Mouse (Mus musculus) liver, embryonic 15.5 days (tissue): ENCODE measurements around the gene Apof. TPM values are rescaled to one million over a fixed set of nuclear protein-coding genes. Genes with fewer than 3 reads are reported as not detected.

Experiments
- ATAC-seq: fragments of 200-750 bp; cut with Nextera tagmentation; 2 replicates; pipeline ENCODE4 v1.8.0; 2017; ENCODE audit warnings: moderate number of reproducible peaks, mild to moderate bottlenecking, moderate library complexity; ENCODE audit not compliant: insufficient read depth
- H3K27ac ChIP-seq: fragments of 300-500 bp; sonication (generic); replicated peaks from 2 replicates; pipeline ENCODE4 v1.5.1; 2015; ENCODE audit warnings: mild to moderate bottlenecking, inconsistent platforms
- H3K27me3 ChIP-seq: fragments of 300-500 bp; sonication (generic); 2 replicates; pipeline ENCODE4 v1.6.1; 2015; ENCODE audit warnings: mild to moderate bottlenecking, inconsistent platforms
- H3K36me3 ChIP-seq: fragments of 300-500 bp; sonication (generic); replicated peaks from 2 replicates; pipeline ENCODE4 v1.6.1; 2015; ENCODE audit warnings: moderate library complexity, mild to moderate bottlenecking, inconsistent platforms
- H3K4me1 ChIP-seq: fragments of 300-500 bp; sonication (generic); replicated peaks from 2 replicates; pipeline ENCODE4 v1.6.1; 2015; ENCODE audit warnings: inconsistent platforms
- H3K4me2 ChIP-seq: fragments of 300-500 bp; sonication (generic); 2 replicates; pipeline ENCODE4 v1.6.1; 2015; ENCODE audit warnings: moderate library complexity, mild to moderate bottlenecking, inconsistent platforms
- H3K4me3 ChIP-seq: fragments of 300-500 bp; sonication (generic); replicated peaks from 2 replicates; pipeline ENCODE4 v1.5.1; 2015; ENCODE audit warnings: mild to moderate bottlenecking, inconsistent platforms
- H3K9ac ChIP-seq: fragments of 300-500 bp; sonication (generic); 2 replicates; pipeline ENCODE4 v1.6.1; 2015; ENCODE audit warnings: moderate library complexity, mild to moderate bottlenecking, inconsistent platforms
- H3K9me3 ChIP-seq: fragments of 300-500 bp; sonication (generic); replicated peaks from 2 replicates; pipeline ENCODE4 v1.6.1; 2016; ENCODE audit warnings: inconsistent platforms
- WGBS: fragments of 180-500 bp; shearing (Covaris S2); methylation state at CpG from one replicate; pipeline ENCODE4 v1.1.7; 2015; ENCODE audit warnings: mixed read lengths; ENCODE audit not compliant: insufficient replicate concordance; 5-methylcytosine and 5-hydroxymethylcytosine counted together
- polyA plus RNA-seq: library from polyadenylated mRNA; unstranded; fragments of >200 nt; fragmentation: Nextera tagmentation; extraction: Ambion mirVana; gene quantifications from 2 replicates; pipeline ENCODE4 v1.2.1, GENCODE M21; 2015

The Apof gene
- polyA plus RNA-seq, 1 experiment from 2014 or later, result 147 TPM

- Histone ChIP-seq H3K9me3 (no peaks in the 10 kb centered on the region), H3K36me3 (peaks cover 12% of the 10 kb centered on the region; the same call in 1 of the 2 replicates), H3K27ac (peak overlapping the region; percentile 90), H3K4me2 (peak overlapping the region; percentile 82), H3K9ac (peak overlapping the region; percentile 76), H3K4me1 (peaks cover 33% of the 10 kb centered on the region), H3K4me3 (peak overlapping the region; percentile 74), H3K27me3 (no peaks in the 10 kb centered on the region)
- WGBS, result 15% methylated on average over 3 of the region's 3 CpGs
- ATAC-seq, result no peak
Measured at GRCm38 (mm10) chr10:128302357-128302756, 33.9 kb downstream of the Apof start.

DNA sequence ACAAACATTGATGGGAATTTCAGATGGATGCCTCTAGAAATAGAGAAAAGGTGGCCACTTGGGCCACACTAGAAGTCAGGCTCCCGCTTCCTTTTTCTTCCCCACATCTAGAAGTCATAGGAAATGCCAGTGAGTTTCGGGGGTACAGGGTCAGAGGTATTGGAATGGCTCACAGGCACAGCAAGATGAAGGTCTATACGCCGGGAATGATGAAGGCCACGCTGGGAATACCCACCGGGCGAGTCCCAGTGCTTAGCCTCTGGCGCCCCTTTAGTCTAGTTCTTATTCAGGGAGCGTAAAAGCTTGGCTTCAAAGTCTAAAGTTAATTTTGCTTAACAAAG is 34.3 kb downstream of the Apof start:
- H3K4me3 ChIP-seq, result peak overlapping the region; percentile 74
- H3K9ac ChIP-seq, result peak overlapping the region; percentile 76
- under 1% methylated on average over 9 of the region's 9 CpGs for WGBS
- no peaks in the 10 kb centered on the region for H3K9me3 ChIP-seq
- ATAC-seq, result peak; percentile 16
- peak overlapping the region; percentile 90 for H3K27ac ChIP-seq
- H3K36me3 ChIP-seq, result peaks cover 12% of the 10 kb centered on the region; the same call in 1 of the 2 replicates
- H3K4me1 ChIP-seq, result peaks cover 29% of the 10 kb centered on the region
- no peaks in the 10 kb centered on the region for H3K27me3 ChIP-seq
- peak overlapping the region; percentile 82 for H3K4me2 ChIP-seq

DNA sequence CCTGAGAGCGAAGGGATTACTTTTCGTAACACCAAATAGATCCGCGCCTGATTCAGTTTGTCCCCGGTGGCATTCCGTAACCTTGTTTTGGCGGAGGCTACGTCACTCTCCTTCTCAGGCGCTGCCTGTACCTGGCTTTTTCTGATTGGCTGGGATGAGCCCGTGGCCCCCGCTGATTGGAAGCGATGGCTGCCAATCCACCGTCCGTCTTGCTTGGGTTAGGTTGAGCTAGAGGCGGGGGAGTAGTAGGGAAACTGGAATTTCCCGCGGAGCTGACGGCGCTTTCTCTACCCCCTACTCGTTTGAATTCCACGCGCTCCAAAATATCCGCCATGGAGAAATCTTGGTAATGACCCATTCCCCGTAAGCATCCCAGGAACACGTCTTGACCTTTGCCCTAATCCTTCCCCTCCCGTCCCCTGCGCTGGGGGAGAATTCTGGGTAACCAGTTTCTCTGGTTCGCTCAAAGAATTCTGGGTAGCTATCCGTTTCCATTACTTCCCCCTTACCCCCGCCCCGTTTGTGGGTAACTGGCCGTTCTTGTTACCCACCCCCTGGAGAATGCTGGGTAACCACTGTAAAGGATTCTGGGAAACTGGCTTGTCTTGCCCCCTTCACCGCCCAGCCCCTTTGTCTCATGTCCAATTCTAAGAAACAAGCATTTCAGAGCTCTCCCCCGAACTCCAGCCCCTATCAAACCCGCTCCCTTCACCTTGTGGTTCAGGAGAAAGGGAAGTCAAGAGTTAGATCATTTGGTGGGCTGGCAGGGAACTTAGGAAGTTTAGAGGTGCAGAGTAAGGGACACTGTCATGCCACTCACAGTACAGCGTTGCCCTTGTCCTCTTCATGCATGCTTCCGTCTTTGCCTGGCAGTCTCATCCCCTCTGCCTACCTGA is 34.9 kb downstream of the Apof start, which contains the start of gene Pan2:
Pan2 (plus strand) TSS at position 210 of the 896 bp plus-strand sequence.
- Histone ChIP-seq H3K4me3 (peak within 1 kb of the TSS; percentile 74), H3K9ac (peak within 1 kb of the TSS; percentile 77), H3K9me3 (no peaks in the 10 kb centered on the region), H3K4me2 (peak within 1 kb of the TSS; percentile 86), H3K4me1 (peaks cover 26% of the 10 kb centered on the region), H3K36me3 (peaks cover 18% of the 10 kb centered on the region), H3K27ac (peak within 1 kb of the TSS; percentile 90), H3K27me3 (no peaks in the 10 kb centered on the region)
- ATAC-seq, result peak; percentile 98
- 1% methylated on average over 37 of the region's 37 CpGs for WGBS

- 89% methylated on average over 7 of the region's 7 CpGs for WGBS
- Histone ChIP-seq H3K9me3 (no peaks in the 10 kb centered on the region), H3K27me3 (no peaks in the 10 kb centered on the region), H3K4me1 (peaks cover 4% of the 10 kb centered on the region), H3K4me3 (no peak overlapping the region), H3K27ac (no peak overlapping the region), H3K4me2 (no peak overlapping the region), H3K36me3 (peaks cover 73% of the 10 kb centered on the region), H3K9ac (no peak overlapping the region)
- no peak for ATAC-seq
Measured at GRCm38 (mm10) chr10:128309654-128310053, 41.2 kb downstream of the Apof start.

- Histone ChIP-seq H3K9me3 (no peaks in the 10 kb centered on the region), H3K9ac (no peak overlapping the region), H3K36me3 (peaks cover 77% of the 10 kb centered on the region), H3K27me3 (no peaks in the 10 kb centered on the region), H3K4me1 (peaks cover 3% of the 10 kb centered on the region), H3K27ac (no peak overlapping the region), H3K4me2 (no peak overlapping the region), H3K4me3 (no peak overlapping the region)
- ATAC-seq, result no peak
- WGBS, result 77% methylated on average over 11 of the region's 11 CpGs
Measured at GRCm38 (mm10) chr10:128310177-128310576, 41.7 kb downstream of the Apof start.

DNA sequence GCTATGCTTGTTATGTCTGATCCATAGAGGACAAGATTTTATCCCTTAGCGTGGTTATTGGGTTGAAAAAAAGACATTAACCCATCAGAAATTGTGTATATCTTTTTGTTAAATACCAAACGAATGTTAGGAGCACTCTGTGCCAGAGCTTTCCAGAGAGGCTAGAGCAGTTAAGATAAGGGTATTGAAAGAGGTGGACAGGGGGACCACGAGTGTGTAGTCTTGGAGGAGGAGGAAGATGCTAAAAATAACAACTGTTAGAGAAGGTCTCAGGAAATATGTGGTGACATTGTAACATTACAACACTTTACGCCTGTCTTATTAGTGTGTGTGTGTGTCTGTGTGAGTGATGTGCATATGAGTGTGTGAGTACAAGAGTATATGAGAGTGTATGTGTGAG is 42.4 kb downstream of the Apof start:
- ATAC-seq, result no peak
- H3K27ac ChIP-seq, result no peak overlapping the region
- WGBS, result 46% methylated on average over 4 of the region's 4 CpGs
- no peak overlapping the region for H3K9ac ChIP-seq
- peaks cover 9% of the 10 kb centered on the region for H3K4me1 ChIP-seq
- peaks cover 80% of the 10 kb centered on the region for H3K36me3 ChIP-seq
- H3K27me3 ChIP-seq, result no peaks in the 10 kb centered on the region
- no peak overlapping the region for H3K4me3 ChIP-seq
- no peaks in the 10 kb centered on the region for H3K9me3 ChIP-seq
- no peak overlapping the region for H3K4me2 ChIP-seq

DNA sequence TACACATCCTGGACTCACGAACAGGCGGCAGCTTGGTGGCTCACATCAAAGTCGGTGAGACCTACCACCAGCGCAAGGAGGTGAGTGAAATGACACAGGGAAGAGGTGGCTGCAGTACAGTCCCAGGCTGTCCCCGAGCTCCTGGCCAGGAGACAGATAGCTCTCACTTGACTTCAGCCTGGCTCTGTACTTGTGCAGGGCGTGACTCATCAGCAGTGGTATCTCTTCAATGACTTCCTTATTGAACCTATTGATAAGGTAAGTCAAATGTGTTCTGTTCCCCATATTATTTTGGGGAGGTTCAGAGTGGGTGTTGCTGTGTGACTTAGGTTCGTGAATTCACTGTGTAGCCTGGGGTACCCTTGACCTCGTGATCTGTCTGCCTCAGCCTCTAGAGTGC is 47.1 kb downstream of the Apof start:
- Histone ChIP-seq H3K27me3 (no peaks in the 10 kb centered on the region), H3K9me3 (no peaks in the 10 kb centered on the region), H3K4me2 (no peak overlapping the region), H3K4me1 (peaks cover 9% of the 10 kb centered on the region), H3K36me3 (peaks cover 96% of the 10 kb centered on the region), H3K27ac (no peak overlapping the region), H3K4me3 (no peak overlapping the region), H3K9ac (no peak overlapping the region)
- ATAC-seq, result peak; percentile 59; the same call in 1 of the 2 replicates
- WGBS, result 65% methylated on average over 8 of the region's 8 CpGs

Other genes starting within 250 kb of the Apof start
- 312 and 355 TPM in 2 replicates for gene Naca, start 233.1 kb upstream of the Apof start, polyA plus RNA-seq
- 188 and 217 TPM in 2 replicates for gene Ptges3, start 209.7 kb upstream of the Apof start, polyA plus RNA-seq
- gene Atp5b, start 185.4 kb upstream of the Apof start, polyA plus RNA-seq, result 1,834 and 1,894 TPM in 2 replicates
- gene Baz2a, start 177.1 kb upstream of the Apof start, polyA plus RNA-seq, result 6.8 and 7.0 TPM in 2 replicates
- gene Rbms2, start 88.4 kb upstream of the Apof start, polyA plus RNA-seq, result 6.7 and 6.9 TPM in 2 replicates
- 10.1 and 15.5 TPM in 2 replicates for gene Gls2, start 74.2 kb upstream of the Apof start, polyA plus RNA-seq
- gene Spryd4, start 56.9 kb upstream of the Apof start, polyA plus RNA-seq, result 26.2 and 29.0 TPM in 2 replicates
- gene Mip, start 42.8 kb upstream of the Apof start, polyA plus RNA-seq, result not detected in 2 replicates
- gene Timeless, start 36.6 kb upstream of the Apof start, polyA plus RNA-seq, result 24.4 and 26.2 TPM in 2 replicates
- gene Apon, start 14.6 kb upstream of the Apof start, polyA plus RNA-seq, result 1.1 and 1.3 TPM in 2 replicates
- 6.8 and 8.4 TPM in 2 replicates for gene Stat2, start 1.9 kb downstream of the Apof start, polyA plus RNA-seq
- not detected in 2 replicates for gene Il23a, start 30.1 kb downstream of the Apof start, polyA plus RNA-seq
- 12.9 and 14.3 TPM in 2 replicates for gene Pan2, start 34.7 kb downstream of the Apof start, polyA plus RNA-seq
- 85.8 and 90.0 TPM in 2 replicates for gene Cnpy2, start 53.8 kb downstream of the Apof start, polyA plus RNA-seq
- gene Cs, start 69.1 kb downstream of the Apof start, polyA plus RNA-seq, result 115 and 121 TPM in 2 replicates
- 4.6 and 5.2 TPM in 2 replicates for gene Coq10a, start 100.3 kb downstream of the Apof start, polyA plus RNA-seq
- 4.9 and 5.6 TPM in 2 replicates for gene Ankrd52, start 108.4 kb downstream of the Apof start, polyA plus RNA-seq
- gene Slc39a5, start 132.6 kb downstream of the Apof start, polyA plus RNA-seq, result 69.9 and 90.8 TPM in 2 replicates
- 35.3 and 37.5 TPM in 2 replicates for gene Nabp2, start 142.8 kb downstream of the Apof start, polyA plus RNA-seq
- gene Rnf41, start 143.0 kb downstream of the Apof start, polyA plus RNA-seq, result 8.5 and 9.6 TPM in 2 replicates
- 23.5 and 23.6 TPM in 2 replicates for gene Smarcc2, start 190.6 kb downstream of the Apof start, polyA plus RNA-seq
- 483 and 484 TPM in 2 replicates for gene Myl6, start 225.5 kb downstream of the Apof start, polyA plus RNA-seq
- 1.4 and 1.7 TPM in 2 replicates for gene Myl6b, start 230.0 kb downstream of the Apof start, polyA plus RNA-seq